Mouse (Mus musculus): ENCODE data around the gene Pdhb. TPM values are rescaled to one million over a fixed set of nuclear protein-coding genes. Genes with fewer than 3 reads are reported as not detected.

Pdhb gene
- polyA plus RNA-seq, 1 experiment, result 198 TPM

DNA sequence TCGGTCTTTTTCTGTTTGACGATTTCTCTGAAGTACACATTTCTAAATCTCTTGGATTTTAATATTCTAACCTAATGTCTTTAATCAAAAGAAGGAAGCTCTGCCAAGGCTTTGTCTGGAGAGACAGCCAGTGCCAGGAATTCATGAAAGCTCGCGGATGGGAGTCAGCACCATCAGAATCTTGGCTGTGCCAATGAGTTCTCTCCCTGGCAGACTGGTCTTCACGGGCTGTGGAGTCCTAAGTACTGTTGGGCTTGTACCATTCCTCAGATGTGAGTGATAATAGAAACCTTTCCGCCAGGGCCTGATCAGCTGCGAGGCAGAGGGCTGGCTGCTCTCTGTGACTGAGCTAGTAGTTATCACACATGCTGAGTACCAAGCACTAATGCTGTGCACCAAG is 49.7 kb downstream of the Pdhb start:
- H3K4me1 ChIP-seq (ENCODE audit: control insufficient read depth, insufficient read depth, low read length), result no peaks in the 10 kb centered on the region
- TF ChIP-seq POLR2A (IDR thresholded peaks at IDR 0.05; ENCODE audit: extremely low read depth, insufficient read depth, low read length) (no peak), CTCF (IDR thresholded peaks at IDR 0.05; ENCODE audit: extremely low read depth, insufficient read depth, low read length) (no peak)
- no peak overlapping the region for H3K4me3 ChIP-seq (ENCODE audit: insufficient read depth, low read length)
- H3K27ac ChIP-seq (ENCODE audit: insufficient read depth, low read length), result no peak overlapping the region

DNA sequence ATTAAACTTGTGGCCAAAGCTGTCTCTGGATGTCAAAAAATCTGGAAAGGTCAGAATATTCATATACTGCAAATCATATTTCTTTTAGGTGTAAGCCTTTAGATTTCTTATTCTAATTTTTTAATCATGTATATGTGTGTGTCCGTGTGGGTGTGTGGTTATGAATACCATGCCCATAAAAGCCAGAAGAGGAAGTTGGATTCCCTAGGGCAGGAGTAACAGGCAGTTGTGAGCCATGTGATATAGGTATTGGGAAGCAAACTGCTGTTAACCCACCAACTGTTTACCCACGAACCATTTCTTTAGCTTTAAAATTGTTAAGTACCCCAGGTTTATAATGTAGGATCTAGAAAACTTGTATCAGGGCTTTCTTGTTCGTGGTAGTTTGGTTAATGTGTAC is 52.9 kb downstream of the Pdhb start:
- Histone ChIP-seq H3K27ac (ENCODE audit: insufficient read depth, low read length) (no peak overlapping the region), H3K4me3 (ENCODE audit: insufficient read depth, low read length) (no peak overlapping the region), H3K4me1 (ENCODE audit: control insufficient read depth, insufficient read depth, low read length) (no peaks in the 10 kb centered on the region)
- TF ChIP-seq POLR2A (IDR thresholded peaks at IDR 0.05; ENCODE audit: extremely low read depth, insufficient read depth, low read length), result no peak
- no peak for TF ChIP-seq CTCF (IDR thresholded peaks at IDR 0.05; ENCODE audit: extremely low read depth, insufficient read depth, low read length)

DNA sequence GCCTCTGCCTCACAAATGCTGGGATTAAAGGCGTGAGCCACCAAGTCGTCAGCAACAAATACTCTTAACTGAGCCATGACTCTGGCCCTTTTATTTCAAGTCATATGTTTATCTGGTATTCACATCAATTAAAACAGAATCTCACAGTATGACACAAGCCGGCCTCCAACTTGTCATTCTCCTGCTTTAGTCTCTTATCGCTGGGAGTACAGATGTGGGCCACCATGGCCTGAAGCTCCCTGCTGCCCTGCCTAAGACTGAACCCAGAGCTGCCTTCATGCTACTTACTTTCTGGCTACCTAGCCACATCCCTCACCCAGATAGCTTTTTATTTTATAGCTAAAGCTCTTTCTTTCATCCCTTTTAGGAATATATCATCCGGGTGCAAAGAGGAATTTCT is 53.4 kb downstream of the Pdhb start:
- no peak for TF ChIP-seq POLR2A (IDR thresholded peaks at IDR 0.05; ENCODE audit: extremely low read depth, insufficient read depth, low read length)
- no peak for TF ChIP-seq CTCF (IDR thresholded peaks at IDR 0.05; ENCODE audit: extremely low read depth, insufficient read depth, low read length)
- Histone ChIP-seq H3K4me3 (ENCODE audit: insufficient read depth, low read length) (no peak overlapping the region), H3K27ac (ENCODE audit: insufficient read depth, low read length) (no peak overlapping the region), H3K4me1 (ENCODE audit: control insufficient read depth, insufficient read depth, low read length) (no peaks in the 10 kb centered on the region; the same call in 1 of the 2 replicates)

DNA sequence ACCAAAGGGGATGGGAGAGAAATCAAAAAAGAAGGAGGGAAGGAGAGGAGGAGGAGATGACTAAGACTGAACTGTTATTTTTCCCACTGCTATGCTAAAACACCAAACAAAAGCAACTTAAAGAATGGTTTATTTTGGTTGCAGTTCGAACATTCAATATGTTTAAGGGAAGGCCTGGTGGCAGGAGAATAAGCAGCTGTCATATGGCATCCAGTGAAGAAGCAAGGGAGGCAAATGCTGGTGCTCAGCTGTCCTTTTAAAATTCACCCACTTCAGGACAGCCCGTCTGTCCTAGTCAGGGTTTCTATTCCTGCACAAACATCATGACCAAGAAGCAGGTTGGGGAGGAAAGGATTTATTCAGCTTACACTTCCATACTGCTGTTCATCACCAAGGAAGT is 55.5 kb downstream of the Pdhb start:
- Histone ChIP-seq H3K4me1 (ENCODE audit: control insufficient read depth, insufficient read depth, low read length) (peaks cover 3% of the 10 kb centered on the region), H3K4me3 (ENCODE audit: insufficient read depth, low read length) (no peak overlapping the region), H3K27ac (ENCODE audit: insufficient read depth, low read length) (no peak overlapping the region)
- TF ChIP-seq POLR2A (IDR thresholded peaks at IDR 0.05; ENCODE audit: extremely low read depth, insufficient read depth, low read length) (no peak), CTCF (IDR thresholded peaks at IDR 0.05; ENCODE audit: extremely low read depth, insufficient read depth, low read length) (no peak)

Other genes with a start within 250 kb of the Pdhb start
- gene Gm45521, start 215.7 kb downstream of the Pdhb start, polyA plus RNA-seq (2012; rRNA removed), result not detected in 2 replicates
- 0.02 and 0.04 TPM in 2 replicates for gene Dnase1l3, start 178.5 kb downstream of the Pdhb start, polyA plus RNA-seq (2012; rRNA removed)
- 53.3 and 55.5 TPM in 2 replicates for gene Abhd6, start 170.1 kb downstream of the Pdhb start, polyA plus RNA-seq (2012; rRNA removed)
- gene Rpp14, start 92.7 kb downstream of the Pdhb start, polyA plus RNA-seq (2012; rRNA removed), result 30.9 and 32.3 TPM in 2 replicates
- 39.4 and 41.6 TPM in 2 replicates for gene Pxk, start 74.8 kb downstream of the Pdhb start, polyA plus RNA-seq (2012; rRNA removed)
- 36.7 and 38.8 TPM in 2 replicates for gene Kctd6, start 41.1 kb upstream of the Pdhb start, polyA plus RNA-seq (2012; rRNA removed)
- gene Acox2, start 86.3 kb upstream of the Pdhb start, polyA plus RNA-seq (2012; rRNA removed), result 0.06 TPM in 2 replicates
- gene Fam107a, start 145.0 kb upstream of the Pdhb start, polyA plus RNA-seq (2012; rRNA removed), result 498 and 520 TPM in 2 replicates
- gene Oit1, start 205.7 kb upstream of the Pdhb start, polyA plus RNA-seq (2012; rRNA removed), result not detected in 2 replicates